Comparison of ENCODE assay signal across 30 mouse cellular contexts in the genomic region with DNA sequence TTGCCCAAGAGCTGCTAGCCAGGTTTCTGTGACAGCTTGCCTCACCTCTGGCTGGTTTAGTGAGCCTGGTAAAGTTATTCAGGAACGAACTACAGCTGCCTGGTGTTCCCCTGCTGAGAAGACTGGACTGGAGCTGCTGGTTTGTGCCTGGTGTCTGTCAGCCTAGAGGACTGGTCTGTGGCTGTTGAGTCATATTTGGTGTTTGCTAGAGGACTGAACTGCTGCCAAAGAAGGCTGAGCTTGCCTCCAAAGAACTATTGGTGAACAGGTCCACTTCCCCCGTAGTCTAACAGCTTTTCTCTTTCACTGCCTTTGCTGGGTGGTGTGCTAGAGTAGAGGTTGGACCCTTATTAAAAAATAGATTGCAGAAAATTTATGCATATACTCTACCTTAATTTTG. TPM values are rescaled to one million over a fixed set of nuclear protein-coding genes. Genes with fewer than 3 reads are reported as not detected.
DNase-seq lines count a peak whose midpoint lies in the region; ATAC-seq and TF ChIP-seq lines count a peak whose summit lies in the region.
"Had no signal": no experiment of that assay in that cellular context is flagged by ENCODE, and none has a peak within 500 bp of the region (broad histone marks: within the 10 kb centered on the region; RNA-seq: fewer than 3 reads in every experiment).

No protein-coding gene starts in this region.

- H3K27ac ChIP-seq in liver, adult 2 months (replicated peaks; ENCODE audit: insufficient read depth, low read depth, low read length), result no peak overlapping the region
- H3K27ac ChIP-seq in liver, embryonic 12.5 days, result no peak overlapping the region
- H3K27ac ChIP-seq in MEL (ENCODE audit: control insufficient read depth, low read depth, low read length), result no peak overlapping the region
- H3K27ac ChIP-seq: embryonic facial prominence, embryonic 12.5 days; embryonic facial prominence, embryonic 15.5 days; forebrain, embryonic 12.5 days; forebrain, embryonic 15.5 days; heart, embryonic 15.5 days; hindbrain, embryonic 10.5 days; hindbrain, embryonic 13.5 days; intestine, embryonic 15.5 days had no signal

- no peak overlapping the region for H3K9ac ChIP-seq in liver, adult 2 months (ENCODE audit: low read depth, low read length)
- H3K9ac ChIP-seq in liver, embryonic 12.5 days, result no peak overlapping the region
- no peak overlapping the region for H3K9ac ChIP-seq in MEL (ENCODE audit: control insufficient read depth, low read depth, low read length, poor library complexity, severe bottlenecking)
- H3K9ac ChIP-seq: embryonic facial prominence, embryonic 12.5 days; embryonic facial prominence, embryonic 15.5 days; forebrain, embryonic 12.5 days; forebrain, embryonic 15.5 days; heart, embryonic 12.5 days; heart, embryonic 15.5 days; hindbrain, embryonic 13.5 days; intestine, embryonic 15.5 days had no signal

- TF ChIP-seq POLR2A in liver, adult 2 months (IDR thresholded peaks at IDR 0.05; ENCODE audit: extremely low read depth, insufficient read depth, low read length), result no peak
- TF ChIP-seq POLR2A in MEL (IDR thresholded peaks at IDR 0.05; ENCODE audit: control insufficient read depth in 1 of 2, insufficient read depth in 1 of 2, low read depth in 1 of 2, low read length in 2 of 2, poor library complexity in 1 of 2), result no peak

- no peak overlapping the region for H3K4me2 ChIP-seq in liver, embryonic 12.5 days
- H3K4me2 ChIP-seq: embryonic facial prominence, embryonic 12.5 days; embryonic facial prominence, embryonic 15.5 days; forebrain, embryonic 12.5 days; forebrain, embryonic 15.5 days; heart, embryonic 12.5 days; heart, embryonic 15.5 days; hindbrain, embryonic 13.5 days; intestine, embryonic 15.5 days had no signal

- no peak for TF ChIP-seq EP300 in MEL (IDR thresholded peaks at IDR 0.05; ENCODE audit: low read depth in 1 of 2, low read length in 2 of 2)

- 56% methylated on average over 2 of the region's 2 CpGs for WGBS in liver, adult 2 months
- 46% methylated on average over 2 of the region's 2 CpGs for WGBS in liver, embryonic 12.5 days (ENCODE audit: insufficient replicate concordance)

- TF ChIP-seq CTCF in liver, adult 2 months (IDR thresholded peaks at IDR 0.05; ENCODE audit: low read depth, low read length), result no peak
- no peak for TF ChIP-seq CTCF in MEL (IDR thresholded peaks at IDR 0.05 in 2 of 3, conservative IDR thresholded peaks at IDR 0.05 in 1 of 3; ENCODE audit: control insufficient read depth in 1 of 3, insufficient read depth in 1 of 3, low read depth in 2 of 3, low read length in 3 of 3, poor library complexity in 1 of 3, severe bottlenecking in 1 of 3)

- TF ChIP-seq RAD21 in MEL (IDR thresholded peaks at IDR 0.05; ENCODE audit: low read depth, low read length), result no peak

- no peak overlapping the region for H3K4me3 ChIP-seq in liver, adult 2 months (ENCODE audit: insufficient read depth, low read depth, low read length)
- no peak overlapping the region for H3K4me3 ChIP-seq in liver, embryonic 12.5 days
- H3K4me3 ChIP-seq in MEL (ENCODE audit: control insufficient read depth in 1 of 2, insufficient read depth in 1 of 2, low read depth in 2 of 2, low read length in 2 of 2), result no peak overlapping the region
- H3K4me3 ChIP-seq: embryonic facial prominence, embryonic 12.5 days; embryonic facial prominence, embryonic 15.5 days; forebrain, embryonic 12.5 days; forebrain, embryonic 15.5 days; heart, embryonic 12.5 days; heart, embryonic 15.5 days; hindbrain, embryonic 10.5 days; hindbrain, embryonic 13.5 days; intestine, embryonic 15.5 days had no signal

- no peaks in the 10 kb centered on the region for H3K4me1 ChIP-seq in liver, adult 2 months (ENCODE audit: control insufficient read depth, insufficient read depth, low read length)
- H3K4me1 ChIP-seq in liver, embryonic 12.5 days, result no peaks in the 10 kb centered on the region
- H3K4me1 ChIP-seq in MEL (ENCODE audit: control insufficient read depth in 1 of 2, insufficient read depth in 2 of 2, low read length in 2 of 2), result no peaks in the 10 kb centered on the region
- H3K4me1 ChIP-seq: embryonic facial prominence, embryonic 12.5 days; embryonic facial prominence, embryonic 15.5 days; forebrain, embryonic 12.5 days; forebrain, embryonic 15.5 days; heart, embryonic 12.5 days; heart, embryonic 15.5 days; hindbrain, embryonic 10.5 days; hindbrain, embryonic 13.5 days; intestine, embryonic 15.5 days had no signal

- no peaks in the 10 kb centered on the region for H3K9me3 ChIP-seq in liver, embryonic 12.5 days (replicated peaks)
- no peaks in the 10 kb centered on the region for H3K9me3 ChIP-seq in MEL (replicated peaks; ENCODE audit: insufficient read depth, low read length)
- H3K9me3 ChIP-seq: embryonic facial prominence, embryonic 12.5 days; embryonic facial prominence, embryonic 15.5 days; forebrain, embryonic 12.5 days; forebrain, embryonic 15.5 days; heart, embryonic 12.5 days; heart, embryonic 15.5 days; hindbrain, embryonic 10.5 days; hindbrain, embryonic 13.5 days; intestine, embryonic 15.5 days had no signal

- H3K79me2 ChIP-seq in liver, adult 2 months (ENCODE audit: control insufficient read depth, insufficient read depth, low read length), result no peaks in the 10 kb centered on the region
- no peaks in the 10 kb centered on the region for H3K79me2 ChIP-seq in MEL (ENCODE audit: control insufficient read depth, insufficient read depth, low read length, poor library complexity)

- peaks cover 3% of the 10 kb centered on the region; the same call in 1 of the 2 replicates for H3K27me3 ChIP-seq in liver, adult 2 months (ENCODE audit: control insufficient read depth, insufficient read depth, low read length)
- H3K27me3 ChIP-seq in liver, embryonic 12.5 days (replicated peaks), result peaks cover 3% of the 10 kb centered on the region; the same call in 1 of the 2 replicates
- peaks cover 0 to 6% of the 10 kb centered on the region in 2 experiments; a peak in 3 of 4 replicates for H3K27me3 ChIP-seq in MEL (ENCODE audit: control insufficient read depth in 1 of 2, insufficient read depth in 2 of 2, low read length in 2 of 2)
- H3K27me3 ChIP-seq: embryonic facial prominence, embryonic 12.5 days; embryonic facial prominence, embryonic 15.5 days; heart, embryonic 15.5 days; hindbrain, embryonic 13.5 days; intestine, embryonic 15.5 days had no signal

- H3K36me3 ChIP-seq in liver, adult 2 months (ENCODE audit: control insufficient read depth, insufficient read depth, low read length), result no peaks in the 10 kb centered on the region
- H3K36me3 ChIP-seq in liver, embryonic 12.5 days, result no peaks in the 10 kb centered on the region
- no peaks in the 10 kb centered on the region for H3K36me3 ChIP-seq in MEL (ENCODE audit: control insufficient read depth in 1 of 2, insufficient read depth in 2 of 2, low read length in 2 of 2)
- H3K36me3 ChIP-seq: embryonic facial prominence, embryonic 12.5 days; embryonic facial prominence, embryonic 15.5 days; forebrain, embryonic 12.5 days; forebrain, embryonic 15.5 days; heart, embryonic 12.5 days; heart, embryonic 15.5 days; hindbrain, embryonic 10.5 days; hindbrain, embryonic 13.5 days; intestine, embryonic 15.5 days had no signal

- ATAC-seq in liver, embryonic 12.5 days, result no peak
- ATAC-seq: CD4-positive, CD25-positive, alpha-beta regulatory T cell, adult 4 months; forebrain, embryonic 15.5 days; hindbrain, embryonic 16.5 days; intestine, embryonic 15.5 days had no signal

- DNase-seq in liver, adult 2 months (ENCODE audit: extremely low read depth, low read depth, low spot score), result peak; percentile 21
- DNase-seq in 3T3-L1 (ENCODE audit: low read depth, low spot score) (peak; percentile 77), MEL (ENCODE audit: low read depth, low spot score) (peak; percentile 8)
- DNase-seq in fat pad, adult 2 months (ENCODE audit: extremely low read depth, low read depth, low spot score), result peak; percentile 45
- no peak for DNase-seq in kidney, adult 18-20 months
- no peak for DNase-seq in right cerebral cortex, postnatal 4 days
- DNase-seq: adrenal gland, postnatal 14 days; cerebellum, adult 11 months; cerebellum, adult 2 months; cerebellum, adult 9-11 months; cerebellum, postnatal 25 days; gastrocnemius, postnatal 10 days; gastrocnemius, postnatal 36 days; heart, postnatal 10 days; heart, postnatal 36 days; kidney, adult 11 months had no signal

TF ChIP-seq in MEL, 35 proteins besides CTCF, POLR2A, EP300 and RAD21 (continues in another document):
- TF ChIP-seq MYB (IDR thresholded peaks at IDR 0.05; ENCODE audit: low read depth, low read length) (no peak), USF1 (IDR thresholded peaks at IDR 0.05; ENCODE audit: low read depth, low read length) (no peak), NRF1 (IDR thresholded peaks at IDR 0.05; ENCODE audit: insufficient read depth, low read depth, low read length, poor library complexity, severe bottlenecking) (no peak), MAZ (IDR thresholded peaks at IDR 0.05; ENCODE audit: low read depth, low read length) (no peak), USF2 (IDR thresholded peaks at IDR 0.05; ENCODE audit: borderline replicate concordance in 1 of 2, insufficient read depth in 1 of 2, low read depth in 1 of 2, low read length in 2 of 2) (no peak), POLR2AphosphoS5 (IDR thresholded peaks at IDR 0.05; ENCODE audit: borderline replicate concordance, low read depth, low read length) (no peak), CHD1 (IDR thresholded peaks at IDR 0.05; ENCODE audit: low read depth, low read length) (no peak), CHD2 (IDR thresholded peaks at IDR 0.05; ENCODE audit: low read length) (no peak)

RNA-seq across cellular contexts. Expression of a gene that starts 19.2 kb away (rescaled TPM):
- not detected in 2 replicates for total RNA-seq in liver, adult 2 months (2014; rRNA removed)
- polyA plus RNA-seq in liver, adult 2 months (2012; rRNA removed), result 0.20 TPM in 1 of 2 replicates, not detected in the other
- not detected in 2 replicates for polyA plus RNA-seq in liver, embryonic 12.5 days (2016; fragmentation: Nextera tagmentation; extraction: Ambion mirVana)
- total RNA-seq in MEL (2012; rRNA removed), result 0.26 TPM in 1 of 2 replicates, not detected in the other
- polyA plus RNA-seq in MEL (2012; ENCODE audit: insufficient read depth in 1 of 2, insufficient read length in 2 of 2, low read depth in 1 of 2, low replicate concordance in 2 of 2, missing spikeins in 1 of 2), result under 1 TPM in 1 of 2 experiments, not detected in 1; 0.10 TPM
- total RNA-seq: common myeloid progenitor, adult 5-6 weeks; granulocyte monocyte progenitor cell, adult 5-6 weeks had no signal
- polyA plus RNA-seq: CD4-positive, CD25-positive, alpha-beta regulatory T cell, adult 4 months; embryonic facial prominence, embryonic 15.5 days; forebrain, embryonic 15.5 days had no signal

RNA-seq across cellular contexts. Expression of a gene that starts 36.3 kb away (rescaled TPM):
- total RNA-seq in liver, adult 2 months (2014; rRNA removed), result 19.9 and 20.4 TPM in 2 replicates
- 8.1 and 8.3 TPM in 2 replicates for polyA plus RNA-seq in liver, adult 2 months (2012; rRNA removed)
- polyA plus RNA-seq in liver, embryonic 12.5 days (2016; fragmentation: Nextera tagmentation; extraction: Ambion mirVana), result 9.5 and 9.7 TPM in 2 replicates
- total RNA-seq in MEL (2012; rRNA removed), result 65.8 and 66.5 TPM in 2 replicates
- polyA plus RNA-seq in MEL (2012; ENCODE audit: insufficient read depth in 1 of 2, insufficient read length in 2 of 2, low read depth in 1 of 2, low replicate concordance in 2 of 2, missing spikeins in 1 of 2), result 10 to 100 TPM in 1 of 2 experiments, not detected in 1; 68.1 TPM

RNA-seq across cellular contexts. Expression of a gene that starts 40.9 kb away (rescaled TPM):
- 113 and 127 TPM in 2 replicates for total RNA-seq in liver, adult 2 months (2014; rRNA removed)
- 80.1 and 86.5 TPM in 2 replicates for polyA plus RNA-seq in liver, adult 2 months (2012; rRNA removed)
- 102 TPM in 2 replicates for polyA plus RNA-seq in liver, embryonic 12.5 days (2016; fragmentation: Nextera tagmentation; extraction: Ambion mirVana)
- total RNA-seq in MEL (2012; rRNA removed), result 42.9 and 47.0 TPM in 2 replicates
- 10 to 100 TPM in 1 of 2 experiments, not detected in 1; 70.7 TPM for polyA plus RNA-seq in MEL (2012; ENCODE audit: insufficient read depth in 1 of 2, insufficient read length in 2 of 2, low read depth in 1 of 2, low replicate concordance in 2 of 2, missing spikeins in 1 of 2)

Comparison
In these comparisons a context has a peak if more than half of its experiments do, and no peak if none do; other contexts are left out.
1. DNase-seq: peak in liver, adult 2 months (single experiment), 3T3-L1 (single experiment), MEL (single experiment) and fat pad, adult 2 months (single experiment); none in kidney, adult 18-20 months (single experiment) and right cerebral cortex, postnatal 4 days (single experiment).